Mouse (Mus musculus) heart, embryonic 16.5 days (tissue): ENCODE data around the gene Mgst2. TPM values are rescaled to one million over a fixed set of nuclear protein-coding genes. Genes with fewer than 3 reads are reported as not detected.

Experiments used
- ATAC-seq: fragments of 200-750 bp; cut with Nextera tagmentation; replicated peaks from 2 replicates; pipeline ENCODE4 v1.8.0; 2017; ENCODE audit warnings: moderate number of reproducible peaks; ENCODE audit not compliant: insufficient read depth, low FRiP score; ENCODE audit errors: extremely low read depth
- H3K27ac ChIP-seq: fragments of 300-500 bp; sonication (generic); 2 replicates; pipeline ENCODE4 v1.5.1; 2014; ENCODE audit warnings: mild to moderate bottlenecking, low read length, control low read depth, moderate library complexity
- H3K27me3 ChIP-seq: fragments of 300-500 bp; sonication (generic); 2 replicates; pipeline ENCODE4 v1.6.1; 2014; ENCODE audit warnings: low read length, mixed read lengths; ENCODE audit not compliant: control insufficient read depth, insufficient read depth
- H3K36me3 ChIP-seq: fragments of 300-500 bp; sonication (generic); 2 replicates; pipeline ENCODE4 v1.6.1; 2014; ENCODE audit not compliant: control insufficient read depth, insufficient read depth
- H3K4me1 ChIP-seq: fragments of 300-500 bp; sonication (generic); 2 replicates; pipeline ENCODE4 v1.6.1; 2014; ENCODE audit warnings: low read length, mixed read lengths; ENCODE audit not compliant: control insufficient read depth, insufficient read depth
- H3K4me2 ChIP-seq: fragments of 300-500 bp; sonication (generic); 2 replicates; pipeline ENCODE4 v1.6.1; 2014; ENCODE audit warnings: low read depth, mild to moderate bottlenecking, control low read depth, low read length
- H3K4me3 ChIP-seq: fragments of 300-500 bp; sonication (generic); 2 replicates; pipeline ENCODE4 v1.5.1; 2014; ENCODE audit warnings: mild to moderate bottlenecking, control low read depth, low read length
- H3K9ac ChIP-seq: fragments of 300-500 bp; sonication (generic); 2 replicates; pipeline ENCODE4 v1.6.1; 2014; ENCODE audit warnings: low read length, control low read depth
- H3K9me3 ChIP-seq: fragments of 300-500 bp; sonication (generic); replicated peaks from 2 replicates; pipeline ENCODE4 v1.6.1; 2016; ENCODE audit warnings: low read length; ENCODE audit not compliant: control insufficient read depth
- WGBS: fragments of 180-500 bp; shearing (Covaris S2); extraction: QIAGEN DNeasy Blood & Tissue Kit; methylation state at CpG from one replicate; pipeline ENCODE4 v1.1.7; 2014; 5-methylcytosine and 5-hydroxymethylcytosine counted together
- polyA plus RNA-seq: library from polyadenylated mRNA; unstranded; fragments of >200 nt; fragmentation: Nextera tagmentation; extraction: Ambion mirVana; gene quantifications from 2 replicates; pipeline ENCODE4 v1.2.1, GENCODE M21; 2015

Mgst2 gene
- polyA plus RNA-seq: 8.6 and 13.8 TPM in 2 replicates

DNA sequence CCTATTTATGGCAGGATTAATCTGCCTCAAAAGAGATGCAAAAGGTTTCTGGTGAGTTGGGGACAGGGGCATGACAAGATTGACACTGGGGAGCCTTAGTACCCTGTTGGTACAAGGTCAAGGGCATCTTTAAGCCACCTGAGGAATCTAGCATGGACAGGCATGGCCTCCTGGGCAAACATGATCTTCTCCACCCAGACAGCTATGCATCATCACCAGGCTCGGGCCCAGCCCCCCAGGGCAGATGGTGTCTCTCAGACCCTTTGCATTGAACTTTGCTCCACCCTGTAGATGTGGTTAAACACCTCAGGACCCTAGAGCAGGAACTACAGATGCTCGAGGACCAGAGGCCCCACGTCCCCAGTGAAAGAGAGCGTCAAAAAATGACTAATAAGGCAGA is at the start of gene Mgst2:
Gene Mgst2, plus strand, starts transcription at position 301 of the 400 bp plus-strand sequence.
- WGBS: 69% methylated on average over 4 of the region's 4 CpGs
- Histone ChIP-seq H3K27me3 (no peaks in the 10 kb centered on the region), H3K9ac (peak within 1 kb of the TSS; percentile 56), H3K4me2 (peak within 1 kb of the TSS; percentile 21; the same call in 1 of the 2 replicates), H3K9me3 (no peaks in the 10 kb centered on the region), H3K27ac (0 out of 2 replicates have a peak within 1 kb of the TSS, but pooled peaks have one; percentile 12), H3K36me3 (no peaks in the 10 kb centered on the region), H3K4me1 (peaks cover 30% of the 10 kb centered on the region), H3K4me3 (peak within 1 kb of the TSS; percentile 13; the same call in 1 of the 2 replicates)
- ATAC-seq: no peak

DNA sequence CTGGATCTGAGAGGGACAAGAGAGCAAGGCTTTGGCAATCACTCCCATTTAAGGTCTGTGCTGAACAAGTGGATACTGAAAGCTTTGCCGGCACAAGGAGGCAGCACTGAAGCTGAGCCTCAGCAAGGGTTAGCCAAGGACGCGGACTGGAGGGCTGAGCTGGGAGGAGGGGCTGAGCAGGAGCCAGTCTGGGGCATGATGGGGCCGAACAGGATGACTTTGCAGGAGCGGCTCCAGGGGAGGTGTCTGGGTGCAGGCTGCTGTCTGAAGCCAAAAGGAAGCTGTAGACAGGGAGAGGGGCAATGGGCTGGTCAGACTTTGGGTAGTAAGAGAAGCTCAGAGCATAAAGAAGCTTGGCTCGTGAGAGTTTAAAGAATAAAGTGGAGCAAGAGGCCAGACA is 48.2 kb upstream of the Mgst2 start:
- peaks cover 5% of the 10 kb centered on the region; the same call in 1 of the 2 replicates for H3K4me1 ChIP-seq
- peaks cover 4% of the 10 kb centered on the region for H3K9me3 ChIP-seq
- H3K4me2 ChIP-seq: no peak overlapping the region
- no peaks in the 10 kb centered on the region for H3K36me3 ChIP-seq
- no peaks in the 10 kb centered on the region for H3K27me3 ChIP-seq
- H3K9ac ChIP-seq: no peak overlapping the region
- peak; percentile 65 for ATAC-seq
- WGBS: 5% methylated on average over 6 of the region's 6 CpGs
- H3K27ac ChIP-seq: no peak overlapping the region
- H3K4me3 ChIP-seq: no peak overlapping the region

DNA sequence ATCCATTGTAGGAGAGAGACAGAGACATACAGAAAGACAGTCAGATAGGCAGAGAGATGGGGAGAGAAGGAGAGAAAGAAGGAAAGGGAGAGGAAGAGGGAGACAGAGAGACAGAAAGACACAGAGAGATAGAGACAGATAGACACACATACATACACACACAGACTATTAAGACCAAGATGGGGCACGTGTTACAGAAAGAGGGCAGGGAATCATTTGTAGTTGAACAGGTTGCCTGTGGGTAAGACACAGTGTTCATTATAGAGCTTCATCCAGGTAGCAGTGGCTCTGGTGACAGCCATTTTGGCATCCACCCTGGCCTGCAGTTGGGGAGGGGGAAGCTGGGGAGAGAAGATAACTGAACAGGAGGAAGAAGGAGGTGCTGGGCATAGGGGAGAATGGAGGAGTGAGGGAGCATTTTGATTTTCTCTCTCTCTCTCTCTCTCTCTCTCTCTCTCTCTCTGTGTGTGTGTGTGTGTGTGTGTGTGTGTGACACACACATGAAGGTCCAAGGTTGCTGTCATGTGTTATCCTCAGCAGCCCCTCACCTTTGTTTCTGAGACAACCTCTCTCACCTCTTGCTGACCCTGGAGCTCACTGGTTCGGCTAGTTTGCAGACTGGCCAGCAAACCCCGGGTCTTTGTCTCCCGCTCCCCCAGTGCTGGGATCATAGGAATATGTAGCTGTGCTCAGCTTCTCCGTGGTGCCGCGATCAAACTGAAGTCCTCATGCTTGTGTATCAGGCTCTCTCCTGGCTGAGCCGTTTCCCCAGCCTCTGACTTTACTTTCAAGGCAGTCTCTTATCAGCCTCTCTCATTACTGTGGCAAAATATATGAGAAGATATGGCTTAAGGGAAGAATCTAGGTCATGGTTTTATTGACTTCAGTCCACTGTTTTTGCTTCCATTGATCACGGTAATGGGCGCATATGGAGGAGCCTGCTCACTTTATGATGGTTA is 47.5 kb upstream of the Mgst2 start:
- no peaks in the 10 kb centered on the region for H3K27me3 ChIP-seq
- 76% methylated on average over 10 of the region's 10 CpGs for WGBS

DNA sequence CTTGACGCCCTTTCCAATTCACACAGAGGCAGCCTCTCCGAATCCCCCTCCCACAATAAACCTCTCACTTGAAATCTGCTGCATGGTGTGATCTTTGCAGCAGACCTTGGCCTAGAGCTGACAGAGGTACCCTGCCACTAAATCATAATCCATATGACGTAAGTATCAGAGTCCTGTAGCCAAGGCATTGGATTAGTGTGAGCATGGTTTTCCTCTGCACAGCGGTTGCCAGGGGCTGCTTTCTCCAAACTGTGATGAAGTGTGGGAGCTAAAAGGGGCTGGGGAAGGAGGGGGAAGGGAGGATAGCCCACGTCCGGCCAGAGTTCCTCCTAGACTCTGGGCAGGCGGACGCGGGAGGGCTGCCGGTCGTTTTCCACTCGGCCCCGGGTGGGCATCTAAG is 45.9 kb upstream of the Mgst2 start:
- peaks cover 4% of the 10 kb centered on the region for H3K9me3 ChIP-seq
- H3K4me3 ChIP-seq: no peak overlapping the region
- H3K36me3 ChIP-seq: no peaks in the 10 kb centered on the region
- no peak for ATAC-seq
- H3K4me1 ChIP-seq: peaks cover 5% of the 10 kb centered on the region; the same call in 1 of the 2 replicates
- no peaks in the 10 kb centered on the region for H3K27me3 ChIP-seq
- 89% methylated on average over 13 of the region's 13 CpGs for WGBS
- no peak overlapping the region for H3K9ac ChIP-seq
- no peak overlapping the region for H3K4me2 ChIP-seq
- no peak overlapping the region for H3K27ac ChIP-seq

More for the DNA sequence above, 47.5 kb upstream of the Mgst2 start:
- Histone ChIP-seq H3K4me1 (peaks cover 5% of the 10 kb centered on the region; the same call in 1 of the 2 replicates), H3K9me3 (peaks cover 4% of the 10 kb centered on the region), H3K27ac (no peak overlapping the region), H3K36me3 (no peaks in the 10 kb centered on the region), H3K4me2 (no peak overlapping the region), H3K9ac (no peak overlapping the region), H3K4me3 (no peak overlapping the region)
- no peak for ATAC-seq

DNA sequence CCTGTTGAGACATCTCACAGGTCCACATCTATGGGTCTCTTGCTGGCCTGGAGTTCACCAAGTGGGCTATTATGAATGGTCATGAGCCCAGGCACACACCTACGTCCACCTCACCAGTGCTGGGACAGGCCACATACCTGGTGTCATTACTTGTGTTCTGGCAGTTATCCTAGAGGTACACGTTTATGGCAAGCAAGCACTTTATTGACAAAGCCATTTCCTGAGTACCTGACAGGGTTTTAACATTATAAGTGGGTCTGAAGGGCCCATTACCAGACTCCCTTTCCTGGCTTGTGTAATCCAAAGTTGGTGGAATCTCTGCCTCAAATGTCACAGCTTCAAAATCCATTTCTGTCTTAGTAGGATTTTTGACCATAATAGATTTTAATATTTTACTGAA is 36.2 kb upstream of the Mgst2 start:
- Histone ChIP-seq H3K9me3 (no peaks in the 10 kb centered on the region; the same call in 1 of the 2 replicates), H3K27me3 (no peaks in the 10 kb centered on the region), H3K4me3 (no peak overlapping the region), H3K4me1 (no peaks in the 10 kb centered on the region), H3K36me3 (no peaks in the 10 kb centered on the region), H3K9ac (no peak overlapping the region), H3K4me2 (no peak overlapping the region), H3K27ac (no peak overlapping the region)
- 67% methylated on average over 2 of the region's 2 CpGs for WGBS
- ATAC-seq: no peak

DNA sequence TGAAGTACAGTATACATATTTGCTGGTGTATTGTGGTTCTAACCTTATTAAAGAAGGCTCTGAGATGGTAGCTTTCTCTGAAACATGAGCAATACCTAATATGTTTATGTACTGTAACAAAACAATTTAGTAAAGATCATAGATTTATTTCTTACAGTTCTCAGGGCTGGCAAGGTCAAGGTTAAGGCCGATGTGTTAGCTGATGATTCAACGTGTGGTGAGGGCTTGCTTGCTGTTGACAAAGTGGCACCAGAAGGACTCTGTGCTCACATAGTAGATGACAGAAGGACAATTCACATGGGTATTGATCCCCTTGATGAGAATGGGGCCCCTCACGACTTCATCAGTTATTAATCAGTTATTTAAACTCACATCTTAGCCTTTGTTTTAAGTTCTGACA is 32.4 kb upstream of the Mgst2 start:
- Histone ChIP-seq H3K9ac (no peak overlapping the region), H3K27ac (no peak overlapping the region), H3K4me2 (no peak overlapping the region), H3K9me3 (peaks cover 13% of the 10 kb centered on the region), H3K4me1 (no peaks in the 10 kb centered on the region), H3K27me3 (no peaks in the 10 kb centered on the region), H3K4me3 (no peak overlapping the region), H3K36me3 (no peaks in the 10 kb centered on the region)
- ATAC-seq: no peak
- 66% methylated on average over 3 of the region's 3 CpGs for WGBS

DNA sequence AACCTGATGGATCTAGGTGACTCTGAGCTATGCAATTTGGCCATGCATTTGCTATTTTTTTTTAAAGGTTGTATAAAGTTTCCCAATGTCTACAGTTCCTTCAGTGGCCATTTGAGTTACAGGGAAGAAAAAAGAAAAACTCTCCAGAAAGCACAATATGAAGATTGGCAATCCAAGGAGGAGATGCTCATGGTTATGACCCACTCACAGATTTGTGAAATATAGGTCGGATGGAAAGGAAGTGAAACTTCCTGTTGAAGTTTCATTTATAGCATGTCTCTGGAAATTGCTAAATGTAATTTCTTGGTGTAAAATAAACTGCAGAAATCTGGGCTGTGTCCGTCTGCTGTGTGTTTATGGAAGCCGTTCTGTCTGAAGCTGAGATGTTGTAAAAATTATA is 31.2 kb upstream of the Mgst2 start:
- H3K4me2 ChIP-seq: no peak overlapping the region
- H3K36me3 ChIP-seq: no peaks in the 10 kb centered on the region
- no peak for ATAC-seq
- H3K4me3 ChIP-seq: no peak overlapping the region
- H3K27me3 ChIP-seq: no peaks in the 10 kb centered on the region
- no peaks in the 10 kb centered on the region for H3K4me1 ChIP-seq
- no peak overlapping the region for H3K27ac ChIP-seq
- 56% methylated on average over 3 of the region's 3 CpGs for WGBS
- peaks cover 15% of the 10 kb centered on the region for H3K9me3 ChIP-seq
- no peak overlapping the region for H3K9ac ChIP-seq

DNA sequence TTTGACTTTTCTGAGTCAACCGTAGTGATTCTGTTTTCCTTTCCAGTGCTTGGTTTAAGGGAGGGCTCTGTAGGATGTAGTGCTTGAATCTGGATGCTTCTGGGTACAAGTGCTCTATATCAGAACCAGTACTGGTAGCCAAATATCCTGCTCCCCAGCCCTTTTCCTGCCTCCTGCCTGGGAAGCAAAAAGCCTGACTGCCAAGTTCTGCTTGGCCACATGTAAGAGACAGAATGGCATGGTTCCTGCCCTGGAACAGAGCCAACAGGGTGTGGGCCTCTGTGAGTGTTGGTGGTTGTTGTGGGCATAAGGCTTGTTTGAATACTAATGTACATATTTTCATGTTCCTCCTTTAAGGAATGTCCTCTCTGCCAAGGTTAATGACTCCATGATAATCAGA is 29.4 kb upstream of the Mgst2 start:
- no peaks in the 10 kb centered on the region for H3K4me1 ChIP-seq
- 90% methylated on average over 1 of the region's 1 CpGs for WGBS
- peaks cover 15% of the 10 kb centered on the region for H3K9me3 ChIP-seq
- no peaks in the 10 kb centered on the region for H3K36me3 ChIP-seq
- no peaks in the 10 kb centered on the region for H3K27me3 ChIP-seq
- no peak overlapping the region for H3K4me2 ChIP-seq
- H3K9ac ChIP-seq: no peak overlapping the region
- H3K27ac ChIP-seq: no peak overlapping the region
- no peak overlapping the region for H3K4me3 ChIP-seq
- no peak for ATAC-seq

DNA sequence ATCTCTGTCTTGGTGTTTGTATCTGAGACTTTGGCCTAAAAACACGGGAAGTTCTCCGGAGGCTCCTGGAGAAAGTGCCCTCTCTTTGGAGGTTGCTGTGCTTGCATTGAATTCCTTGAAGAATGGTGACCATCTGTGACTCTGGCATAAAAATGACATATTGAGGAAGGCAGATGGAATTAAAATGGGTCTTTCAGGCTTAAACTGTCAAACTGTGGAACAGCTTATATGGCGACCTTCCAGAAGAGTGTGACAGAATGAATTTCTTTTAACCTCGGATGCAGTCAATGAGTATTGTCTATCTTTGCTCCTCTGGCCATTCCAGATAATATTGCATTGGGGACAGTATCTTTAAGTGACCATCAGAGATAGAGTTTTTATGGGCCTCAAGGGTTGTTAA is 28.2 kb upstream of the Mgst2 start:
- WGBS: 85% methylated on average over 4 of the region's 4 CpGs
- no peak overlapping the region for H3K4me3 ChIP-seq
- no peak overlapping the region for H3K4me2 ChIP-seq
- peaks cover 15% of the 10 kb centered on the region for H3K9me3 ChIP-seq
- no peaks in the 10 kb centered on the region for H3K36me3 ChIP-seq
- H3K27ac ChIP-seq: no peak overlapping the region
- no peaks in the 10 kb centered on the region for H3K4me1 ChIP-seq
- ATAC-seq: no peak
- no peak overlapping the region for H3K9ac ChIP-seq
- H3K27me3 ChIP-seq: no peaks in the 10 kb centered on the region
